Mouse (Mus musculus) small intestine, adult 2 months (tissue): ENCODE data around the gene Snx1.

Experiments used
- CTCF ChIP-seq: fragments of 200-500 bp; IDR thresholded peaks from 2 replicates; pipeline ENCODE4 v1.5.1; 2012; ENCODE audit warnings: low read depth, mild to moderate bottlenecking, control low read depth, inconsistent platforms, low read length, moderate library complexity, mixed read lengths; ENCODE audit not compliant: insufficient replicate concordance, insufficient read length; ENCODE audit errors: extremely low read depth
- POLR2A ChIP-seq: fragments of 200-500 bp; IDR thresholded peaks from 2 replicates; pipeline ENCODE4 v1.6.1; 2012; ENCODE audit warnings: low read depth, mild to moderate bottlenecking, control low read depth, inconsistent platforms, low read length, moderate library complexity

DNA sequence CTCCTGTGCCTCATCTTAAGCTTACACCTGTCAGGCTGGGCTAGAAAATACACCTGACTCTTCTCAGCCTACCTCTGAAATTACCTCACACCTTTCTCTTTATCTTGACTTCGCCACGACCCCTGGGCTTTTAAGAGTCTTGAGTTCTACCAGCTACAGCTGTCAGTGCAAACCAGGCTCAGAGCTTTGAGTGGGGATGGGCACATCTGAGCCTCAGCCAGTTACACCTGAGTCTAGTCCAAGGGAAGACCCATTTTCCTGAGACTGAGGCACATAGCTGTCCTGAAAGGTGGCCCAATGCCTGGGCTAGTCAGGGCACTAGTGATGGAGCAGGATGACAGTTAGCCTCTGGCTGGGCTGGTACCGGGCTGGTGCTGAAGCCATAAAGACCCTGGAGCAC lies 59.6 kb downstream of the Snx1 start:
- TF ChIP-seq CTCF: no peak
- no peak for TF ChIP-seq POLR2A
